Mouse (Mus musculus) MEL (cell line): ENCODE results near the gene Xkr7.

Source experiments
- CHD1 ChIP-seq: IDR thresholded peaks from 2 replicates; pipeline ENCODE4 v1.6.1; 2012; ENCODE audit warnings: low read depth, mild to moderate bottlenecking, inconsistent platforms, low read length, improper control_type of control experiment
- CTCF ChIP-seq, 3 experiments: IDR thresholded peaks in 2 of 3; conservative IDR thresholded peaks in 1 of 3; 2 replicates each; pipeline ENCODE4 v1.5.1; 2011 to 2012; ENCODE audit warnings: low read length in 3 of 3, low read depth in 2 of 3, mild to moderate bottlenecking in 2 of 3, improper control_type of control experiment in 1 of 3, inconsistent platforms in 1 of 3, mixed read lengths in 1 of 3, moderate library complexity in 1 of 3; ENCODE audit not compliant: control insufficient read depth in 1 of 3, insufficient read depth in 1 of 3, poor library complexity in 1 of 3, severe bottlenecking in 1 of 3
- EP300 ChIP-seq, 2 experiments: IDR thresholded peaks; 2 replicates each; pipeline ENCODE4 v1.6.1; 2011; ENCODE audit warnings: improper control_type of control experiment in 2 of 2, low read length in 2 of 2, low read depth in 1 of 2, mild to moderate bottlenecking in 1 of 2
- KAT2A ChIP-seq: conservative IDR thresholded peaks from 2 replicates; pipeline ENCODE4 v1.6.1; 2012; ENCODE audit warnings: low read depth, low read length, improper control_type of control experiment, inconsistent platforms
- MEF2A ChIP-seq: IDR thresholded peaks from 2 replicates; pipeline ENCODE4 v1.6.1; 2014; ENCODE audit warnings: low read depth, mild to moderate bottlenecking, inconsistent platforms, low read length, improper control_type of control experiment; ENCODE audit not compliant: poor library complexity, insufficient replicate concordance, severe bottlenecking; ENCODE audit errors: extremely low read depth
- MYB ChIP-seq: IDR thresholded peaks from 2 replicates; pipeline ENCODE4 v1.6.1; 2011; ENCODE audit warnings: mild to moderate bottlenecking, low read depth, low read length, improper control_type of control experiment
- POLR2A ChIP-seq, 2 experiments: IDR thresholded peaks; 2 replicates each; pipeline ENCODE4 v1.6.1; 2011 to 2012; ENCODE audit warnings: low read length in 2 of 2, mild to moderate bottlenecking in 2 of 2, control low read depth in 1 of 2, improper control_type of control experiment in 1 of 2, low read depth in 1 of 2, moderate library complexity in 1 of 2; ENCODE audit not compliant: control insufficient read depth in 1 of 2, insufficient read depth in 1 of 2, poor library complexity in 1 of 2
- RCOR1 ChIP-seq: IDR thresholded peaks from 2 replicates; pipeline ENCODE4 v1.6.1; 2012; ENCODE audit warnings: low read depth, mild to moderate bottlenecking, inconsistent platforms, low read length, improper control_type of control experiment
- TCF12 ChIP-seq: IDR thresholded peaks from 2 replicates; pipeline ENCODE4 v1.6.1; 2014; ENCODE audit warnings: low read depth, mild to moderate bottlenecking, inconsistent platforms, low read length, improper control_type of control experiment, moderate library complexity
- UBTF ChIP-seq: IDR thresholded peaks from 2 replicates; pipeline ENCODE4 v1.6.1; 2012; ENCODE audit warnings: low read depth, mild to moderate bottlenecking, inconsistent platforms, low read length, improper control_type of control experiment, moderate library complexity, borderline replicate concordance; ENCODE audit not compliant: insufficient read depth
- USF1 ChIP-seq: IDR thresholded peaks from 2 replicates; pipeline ENCODE4 v1.6.1; 2014; ENCODE audit warnings: low read depth, mild to moderate bottlenecking, inconsistent platforms, low read length, improper control_type of control experiment, moderate library complexity
- USF2 ChIP-seq, 2 experiments: IDR thresholded peaks; 2 replicates each; pipeline ENCODE4 v1.6.1; 2011 to 2012; ENCODE audit warnings: improper control_type of control experiment in 2 of 2, low read length in 2 of 2, borderline replicate concordance in 1 of 2, inconsistent platforms in 1 of 2, low read depth in 1 of 2, mild to moderate bottlenecking in 1 of 2; ENCODE audit not compliant: insufficient read depth in 1 of 2
- ZKSCAN1 ChIP-seq: IDR thresholded peaks from 2 replicates; pipeline ENCODE4 v1.6.1; 2012; ENCODE audit warnings: low read depth, mild to moderate bottlenecking, inconsistent platforms, low read length, improper control_type of control experiment, moderate library complexity
- ZNF384 ChIP-seq: IDR thresholded peaks from 2 replicates; pipeline ENCODE4 v1.6.1; 2012; ENCODE audit warnings: low read depth, mild to moderate bottlenecking, inconsistent platforms, low read length, improper control_type of control experiment

- TF ChIP-seq POLR2A (IDR thresholded peaks at IDR 0.05; ENCODE audit: control insufficient read depth in 1 of 2, insufficient read depth in 1 of 2, low read depth in 1 of 2, low read length in 2 of 2, poor library complexity in 1 of 2) (no peak), USF1 (no peak), ZNF384 (no peak), USF2 (IDR thresholded peaks at IDR 0.05; ENCODE audit: borderline replicate concordance in 1 of 2, insufficient read depth in 1 of 2, low read depth in 1 of 2, low read length in 2 of 2) (no peak), MYB (no peak), KAT2A (no peak), CTCF (IDR thresholded peaks at IDR 0.05 in 2 of 3, conservative IDR thresholded peaks at IDR 0.05 in 1 of 3; ENCODE audit: control insufficient read depth in 1 of 3, insufficient read depth in 1 of 3, low read depth in 2 of 3, low read length in 3 of 3, poor library complexity in 1 of 3, severe bottlenecking in 1 of 3) (no peak), ZKSCAN1 (no peak), CHD1 (no peak), TCF12 (no peak), EP300 (IDR thresholded peaks at IDR 0.05; ENCODE audit: low read depth in 1 of 2, low read length in 2 of 2) (no peak), UBTF (no peak), RCOR1 (no peak), MEF2A (no peak)
Observed at GRCm38 (mm10) chr2:153074651-153075050, 43.0 kb downstream of the Xkr7 start.
